Mouse (Mus musculus) limb, embryonic 12.5 days (tissue): ENCODE measurements around the gene Dyx1c1. TPM values are rescaled to one million over a fixed set of nuclear protein-coding genes. Genes with fewer than 3 reads are reported as not detected.

Experiments
- ATAC-seq: fragments of 200-750 bp; cut with Nextera tagmentation; 2 replicates; pipeline ENCODE4 v1.8.0; 2017; ENCODE audit warnings: low read depth, moderate TSS enrichment; ENCODE audit not compliant: insufficient number of reproducible peaks, insufficient read depth, low FRiP score, low TSS enrichment
- H3K27ac ChIP-seq: fragments of 300-500 bp; sonication (generic); 2 replicates; pipeline ENCODE4 v1.5.1; 2016; ENCODE audit warnings: mild to moderate bottlenecking, moderate library complexity
- H3K27me3 ChIP-seq: fragments of 300-500 bp; sonication (generic); 2 replicates; pipeline ENCODE4 v1.6.1; 2016; ENCODE audit warnings: mild to moderate bottlenecking, moderate library complexity
- H3K36me3 ChIP-seq: fragments of 300-500 bp; sonication (generic); 2 replicates; pipeline ENCODE4 v1.6.1; 2016; ENCODE audit warnings: mild to moderate bottlenecking, moderate library complexity
- H3K4me1 ChIP-seq: fragments of 300-500 bp; sonication (generic); replicated peaks from 2 replicates; pipeline ENCODE4 v1.6.1; 2016
- H3K4me2 ChIP-seq: fragments of 300-500 bp; sonication (generic); 2 replicates; pipeline ENCODE4 v1.6.1; 2016; ENCODE audit warnings: mild to moderate bottlenecking, moderate library complexity
- H3K4me3 ChIP-seq: fragments of 300-500 bp; sonication (generic); replicated peaks from 2 replicates; pipeline ENCODE4 v1.5.1; 2016; ENCODE audit warnings: mild to moderate bottlenecking
- H3K9ac ChIP-seq: fragments of 300-500 bp; sonication (generic); replicated peaks from 2 replicates; pipeline ENCODE4 v1.6.1; 2016; ENCODE audit warnings: mild to moderate bottlenecking, moderate library complexity
- H3K9me3 ChIP-seq: fragments of 300-500 bp; sonication (generic); 2 replicates; pipeline ENCODE4 v1.6.1; 2016; ENCODE audit warnings: mild to moderate bottlenecking, moderate library complexity
- WGBS: fragments of 180-500 bp; shearing (Covaris S2); methylation state at CpG from one replicate; pipeline ENCODE4 v1.1.7; 2016; 5-methylcytosine and 5-hydroxymethylcytosine counted together
- polyA plus RNA-seq: library from polyadenylated mRNA; unstranded; fragments of >200 nt; fragmentation: Nextera tagmentation; extraction: Ambion mirVana; gene quantifications from 2 replicates; pipeline ENCODE4 v1.2.1, GENCODE M21; 2016

Gene Dyx1c1
- polyA plus RNA-seq, 1 experiment from 2014 or later = 1.6 TPM

DNA sequence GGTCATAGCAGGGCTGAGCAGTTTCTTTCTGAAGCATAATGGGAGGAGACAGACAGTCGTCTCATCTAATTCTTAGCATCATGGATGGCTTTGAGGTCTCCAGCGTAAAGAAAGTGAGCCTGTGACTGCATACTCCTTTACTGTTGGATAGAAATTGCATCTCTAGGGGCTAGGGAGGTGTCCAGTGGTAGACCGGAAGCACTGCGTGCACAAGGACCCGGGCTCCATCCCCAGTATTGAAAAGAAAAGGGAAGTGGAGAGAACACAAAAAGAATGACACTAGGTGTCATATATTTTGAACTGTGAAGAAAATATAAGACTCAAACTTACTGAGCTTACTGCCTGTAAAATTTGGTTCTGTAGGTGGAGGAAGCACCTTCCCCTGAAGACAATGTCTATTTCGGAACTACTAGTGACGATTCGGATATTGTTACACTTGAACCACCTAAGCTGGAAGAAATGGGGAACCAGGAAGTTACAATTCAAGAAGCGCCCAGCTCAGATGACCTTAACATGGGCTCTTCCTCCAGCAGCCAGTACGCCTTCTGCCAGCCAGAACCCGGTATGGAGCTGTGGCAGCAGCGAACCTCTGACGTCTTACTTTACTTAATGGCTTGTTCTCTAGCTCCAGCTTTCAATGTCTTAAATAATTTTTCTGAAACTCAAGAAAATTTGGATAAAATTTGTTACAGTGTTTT is 42.9 kb downstream of the Dyx1c1 start:
- no peak for ATAC-seq
- no peaks in the 10 kb centered on the region for H3K9me3 ChIP-seq

DNA sequence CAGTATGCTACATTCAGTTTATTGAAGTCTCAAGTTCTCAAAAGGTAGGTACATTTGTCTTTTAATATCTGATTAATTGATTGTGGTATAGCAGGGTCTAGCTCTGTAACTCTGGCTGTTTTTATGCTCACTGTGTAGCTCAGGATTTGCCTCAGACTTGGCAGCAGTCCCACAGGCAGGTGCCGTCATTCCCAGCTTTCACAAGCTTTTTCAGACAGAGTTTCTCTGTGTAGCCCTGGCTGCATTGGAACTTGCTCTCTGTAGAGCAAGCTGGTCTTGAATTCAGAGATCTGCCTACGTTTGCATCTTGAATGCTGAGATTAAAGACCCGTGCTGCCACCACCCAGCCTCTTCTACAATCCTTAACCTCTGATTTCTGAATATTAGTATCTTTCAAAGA is 43.6 kb downstream of the Dyx1c1 start:
- no peaks in the 10 kb centered on the region for H3K4me1 ChIP-seq
- no peaks in the 10 kb centered on the region for H3K27me3 ChIP-seq
- H3K9ac ChIP-seq = no peak overlapping the region
- no peak overlapping the region for H3K4me3 ChIP-seq
- 75% methylated on average over 3 of the region's 3 CpGs for WGBS
- no peaks in the 10 kb centered on the region for H3K9me3 ChIP-seq
- H3K27ac ChIP-seq = no peak overlapping the region
- no peak for ATAC-seq
- peaks cover 5% of the 10 kb centered on the region; the same call in 1 of the 2 replicates for H3K36me3 ChIP-seq
- no peak overlapping the region for H3K4me2 ChIP-seq

More for the DNA sequence above, 42.9 kb downstream of the Dyx1c1 start:
- peaks cover 5% of the 10 kb centered on the region; the same call in 1 of the 2 replicates for H3K36me3 ChIP-seq
- no peaks in the 10 kb centered on the region for H3K27me3 ChIP-seq
- 87% methylated on average over 13 of the region's 13 CpGs for WGBS
- H3K4me1 ChIP-seq = no peaks in the 10 kb centered on the region
- no peak overlapping the region for H3K4me3 ChIP-seq
- H3K27ac ChIP-seq = no peak overlapping the region
- H3K9ac ChIP-seq = no peak overlapping the region
- no peak overlapping the region for H3K4me2 ChIP-seq

DNA sequence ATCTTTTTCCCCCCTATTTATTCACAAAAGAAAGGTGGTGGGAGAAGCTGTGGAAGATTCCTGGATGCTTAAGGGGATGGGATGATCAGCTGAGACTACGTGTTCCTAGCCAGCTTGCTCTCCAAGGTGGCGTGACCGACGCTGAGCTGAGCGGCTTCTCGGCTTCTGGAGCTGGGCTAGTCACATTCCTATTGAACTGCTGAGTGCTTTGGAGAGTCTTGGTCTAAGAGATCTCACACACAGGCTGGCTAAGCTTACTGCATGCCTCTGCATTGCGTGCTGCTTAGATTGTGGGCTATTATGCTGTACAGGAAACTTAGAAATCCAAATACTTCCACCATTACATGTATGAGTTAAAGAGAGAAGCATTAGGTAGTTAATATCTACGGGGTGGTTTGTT is 45.5 kb downstream of the Dyx1c1 start:
- ATAC-seq = no peak
- WGBS = 81% methylated on average over 8 of the region's 8 CpGs

DNA sequence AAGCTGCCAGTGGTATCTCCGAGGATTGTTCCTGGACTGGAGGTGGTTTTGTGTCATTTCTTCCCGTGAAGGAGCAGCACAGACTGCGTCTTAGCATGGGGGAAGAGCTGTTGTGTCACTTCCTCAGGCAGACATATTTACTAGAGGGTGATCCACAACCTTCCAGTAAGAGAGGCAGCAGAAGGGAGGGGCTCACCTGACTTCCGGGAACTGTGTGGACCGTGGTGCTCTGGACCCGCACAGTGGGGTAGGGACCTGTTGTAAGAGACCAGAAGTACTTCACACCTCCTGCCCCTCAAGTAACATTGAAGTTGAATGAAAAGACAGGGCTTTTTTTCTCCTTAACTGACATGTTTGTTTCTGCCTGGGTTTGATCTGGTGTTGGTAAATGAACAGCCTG is 46.5 kb downstream of the Dyx1c1 start:
- Histone ChIP-seq H3K9me3 (no peaks in the 10 kb centered on the region), H3K36me3 (peaks cover 5% of the 10 kb centered on the region; the same call in 1 of the 2 replicates), H3K27me3 (no peaks in the 10 kb centered on the region), H3K4me2 (no peak overlapping the region), H3K9ac (no peak overlapping the region), H3K4me3 (no peak overlapping the region), H3K4me1 (no peaks in the 10 kb centered on the region), H3K27ac (no peak overlapping the region)
- 84% methylated on average over 6 of the region's 6 CpGs for WGBS
- no peak for ATAC-seq

More for the DNA sequence above, 45.5 kb downstream of the Dyx1c1 start:
- Histone ChIP-seq H3K4me1 (no peaks in the 10 kb centered on the region), H3K36me3 (peaks cover 5% of the 10 kb centered on the region; the same call in 1 of the 2 replicates), H3K27ac (no peak overlapping the region), H3K4me2 (no peak overlapping the region), H3K9ac (no peak overlapping the region), H3K27me3 (no peaks in the 10 kb centered on the region), H3K4me3 (no peak overlapping the region), H3K9me3 (no peaks in the 10 kb centered on the region)

DNA sequence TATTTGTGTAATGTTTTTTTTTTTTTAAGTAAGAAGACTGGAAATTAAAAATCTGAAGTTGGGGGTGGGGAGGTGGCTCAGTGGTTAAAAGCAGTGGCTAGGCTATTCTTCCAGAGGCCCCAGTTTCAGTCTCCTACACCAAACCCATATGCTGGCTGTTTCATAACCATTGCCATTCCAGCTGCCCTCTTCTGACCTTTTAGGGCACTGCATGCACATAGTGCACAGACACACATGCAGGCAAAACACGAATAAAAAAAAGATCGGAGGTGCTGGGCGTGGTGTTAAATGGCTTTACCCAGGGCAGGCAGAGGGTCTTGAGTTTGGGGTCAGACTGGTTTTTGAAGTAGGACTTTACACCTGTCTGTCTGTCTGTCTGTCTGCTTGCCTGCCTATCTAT is 47.6 kb downstream of the Dyx1c1 start:
- Histone ChIP-seq H3K27me3 (no peaks in the 10 kb centered on the region), H3K36me3 (peaks cover 13% of the 10 kb centered on the region; the same call in 1 of the 2 replicates), H3K4me2 (no peak overlapping the region), H3K4me3 (no peak overlapping the region), H3K9ac (no peak overlapping the region), H3K9me3 (no peaks in the 10 kb centered on the region), H3K4me1 (no peaks in the 10 kb centered on the region), H3K27ac (no peak overlapping the region)
- no peak for ATAC-seq
- 94% methylated on average over 3 of the region's 3 CpGs for WGBS

DNA sequence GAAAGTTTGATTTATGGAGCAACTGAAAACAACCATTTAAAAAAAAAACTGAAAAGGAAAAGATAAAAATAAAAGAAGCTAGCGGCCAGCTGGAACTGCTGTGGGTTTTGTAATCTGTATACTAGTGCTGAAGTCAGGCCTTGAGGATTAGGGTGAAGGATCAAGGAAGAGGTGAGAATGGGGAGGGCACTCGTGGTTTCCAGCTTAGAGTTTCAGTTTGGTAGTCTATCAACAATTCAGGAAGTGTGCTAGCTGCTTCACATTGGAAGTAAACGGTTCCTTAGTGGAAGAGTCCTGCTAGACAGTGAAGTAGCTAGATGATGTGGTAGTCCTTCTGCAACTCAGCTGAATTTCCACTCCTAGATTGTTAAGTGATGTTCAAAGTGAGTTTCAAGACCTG is 49.8 kb downstream of the Dyx1c1 start:
- ATAC-seq = no peak
- Histone ChIP-seq H3K9me3 (no peaks in the 10 kb centered on the region), H3K27me3 (no peaks in the 10 kb centered on the region), H3K4me1 (no peaks in the 10 kb centered on the region), H3K9ac (no peak overlapping the region), H3K4me2 (no peak overlapping the region), H3K27ac (no peak overlapping the region), H3K4me3 (no peak overlapping the region), H3K36me3 (peaks cover 29% of the 10 kb centered on the region; the same call in 1 of the 2 replicates)
- 75% methylated on average over 3 of the region's 3 CpGs for WGBS

DNA sequence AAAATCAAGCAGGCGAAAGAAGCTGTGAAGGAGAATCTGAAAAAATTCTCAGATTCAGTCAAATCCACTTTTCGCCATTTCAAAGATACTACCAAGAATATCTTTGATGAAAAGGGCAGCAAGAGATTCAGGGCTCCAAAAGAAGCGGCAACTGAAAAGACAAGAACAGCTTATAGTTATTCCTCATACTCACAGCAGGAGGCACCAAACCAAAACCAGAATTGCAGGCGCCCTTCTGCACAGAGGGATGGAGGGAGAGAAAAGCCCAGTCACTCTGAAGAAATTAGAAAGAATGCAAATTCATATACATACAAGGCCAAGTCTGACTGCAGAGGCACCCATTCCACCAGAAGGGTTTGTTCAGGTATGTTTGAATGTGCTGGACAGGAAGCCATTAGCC is 54.0 kb downstream of the Dyx1c1 start:
- peaks cover 63% of the 10 kb centered on the region for H3K36me3 ChIP-seq

DNA sequence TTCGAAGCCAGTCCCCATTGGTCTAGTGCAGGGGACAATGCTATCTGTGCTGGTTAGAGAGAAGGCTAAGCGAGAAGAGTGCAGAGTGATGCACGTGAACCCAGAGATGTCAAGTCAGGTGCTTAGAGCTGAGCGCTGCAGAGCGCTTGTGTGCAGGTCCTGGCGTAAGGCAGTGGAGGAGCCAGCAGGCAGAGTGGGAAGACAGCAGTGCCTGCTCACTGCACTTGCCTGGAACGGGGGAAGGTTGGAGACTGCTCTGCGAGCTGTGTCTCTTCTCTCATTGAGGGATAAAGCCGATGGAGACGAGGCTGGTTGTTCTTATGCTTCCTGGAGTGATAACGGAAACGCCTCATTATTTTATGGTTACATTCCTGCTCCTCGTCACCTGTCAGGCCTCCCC is 56.1 kb downstream of the Dyx1c1 start:
- H3K4me2 ChIP-seq = no peak overlapping the region
- ATAC-seq = no peak
- no peaks in the 10 kb centered on the region for H3K9me3 ChIP-seq
- H3K4me1 ChIP-seq = no peaks in the 10 kb centered on the region
- H3K27me3 ChIP-seq = no peaks in the 10 kb centered on the region
- H3K4me3 ChIP-seq = no peak overlapping the region
- H3K9ac ChIP-seq = no peak overlapping the region
- H3K36me3 ChIP-seq = peaks cover 84% of the 10 kb centered on the region
- WGBS = 73% methylated on average over 13 of the region's 13 CpGs
- H3K27ac ChIP-seq = no peak overlapping the region

More for the DNA sequence above, 54.0 kb downstream of the Dyx1c1 start:
- Histone ChIP-seq H3K4me3 (no peak overlapping the region), H3K9ac (no peak overlapping the region), H3K27ac (no peak overlapping the region), H3K9me3 (no peaks in the 10 kb centered on the region), H3K27me3 (no peaks in the 10 kb centered on the region), H3K4me1 (no peaks in the 10 kb centered on the region), H3K4me2 (no peak overlapping the region)
- WGBS = 83% methylated on average over 4 of the region's 4 CpGs
- no peak for ATAC-seq

DNA sequence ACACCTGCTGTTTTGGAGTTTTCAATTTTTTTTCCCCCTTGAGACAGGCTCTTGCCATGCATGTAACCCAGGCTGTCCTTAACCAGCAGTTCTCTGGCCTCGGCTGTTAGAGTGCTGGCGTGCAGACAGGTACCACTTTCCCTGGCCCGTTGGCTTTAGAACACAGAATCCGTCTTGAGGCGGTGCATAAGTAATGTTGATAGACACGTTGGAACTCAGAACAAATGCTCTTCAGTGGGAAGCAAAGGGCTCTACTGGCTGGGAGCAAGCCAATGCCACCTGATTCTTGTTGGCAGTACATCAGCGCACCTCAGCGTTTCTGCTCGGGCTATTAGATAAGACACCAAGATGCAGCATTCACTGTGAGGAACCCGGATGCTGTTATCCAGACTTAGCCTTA is 61.3 kb downstream of the Dyx1c1 start:
- no peaks in the 10 kb centered on the region for H3K27me3 ChIP-seq
- no peak overlapping the region for H3K9ac ChIP-seq
- H3K4me1 ChIP-seq = no peaks in the 10 kb centered on the region
- no peak overlapping the region for H3K4me2 ChIP-seq
- WGBS = 92% methylated on average over 10 of the region's 10 CpGs
- H3K36me3 ChIP-seq = peaks cover 66% of the 10 kb centered on the region
- no peak overlapping the region for H3K4me3 ChIP-seq
- H3K27ac ChIP-seq = no peak overlapping the region
- no peaks in the 10 kb centered on the region for H3K9me3 ChIP-seq
- no peak for ATAC-seq

DNA sequence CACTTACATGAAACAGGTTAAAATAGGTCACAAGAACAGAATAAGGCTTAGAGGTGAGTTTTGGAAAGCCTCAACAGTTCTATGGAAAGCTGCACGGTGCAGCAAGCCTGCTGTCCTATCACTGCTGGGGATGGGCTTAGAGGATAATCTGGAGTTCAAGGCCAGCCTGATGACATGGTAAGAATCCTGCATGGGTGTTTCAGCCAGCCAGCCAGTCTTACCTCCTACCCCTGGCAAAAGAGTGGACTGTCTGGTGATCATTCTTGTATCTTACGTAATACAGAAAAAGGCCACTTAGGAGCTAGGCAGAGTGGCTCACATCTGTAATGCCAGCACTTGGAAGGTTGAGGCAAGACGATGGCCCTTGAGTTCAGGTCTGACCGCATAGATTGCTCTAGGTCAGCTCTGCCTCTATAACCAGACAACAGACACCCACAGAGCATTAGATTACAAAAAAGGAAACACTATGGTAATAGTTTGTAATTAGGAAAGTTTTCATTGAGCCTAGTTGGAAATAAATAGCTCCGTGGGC is 62.0 kb downstream of the Dyx1c1 start:
- H3K9me3 ChIP-seq = no peaks in the 10 kb centered on the region
- peaks cover 61% of the 10 kb centered on the region for H3K36me3 ChIP-seq
- no peak for ATAC-seq
- WGBS = 90% methylated on average over 5 of the region's 5 CpGs
- no peak overlapping the region for H3K27ac ChIP-seq
- no peaks in the 10 kb centered on the region; the same call in 1 of the 2 replicates for H3K4me1 ChIP-seq
- H3K27me3 ChIP-seq = no peaks in the 10 kb centered on the region
- no peak overlapping the region for H3K4me3 ChIP-seq
- no peak overlapping the region for H3K9ac ChIP-seq
- H3K4me2 ChIP-seq = no peak overlapping the region
